Mouse (Mus musculus) stomach, embryonic 16.5 days (tissue): Measurements from ENCODE around the gene Ssr1. TPM values are rescaled to one million over a fixed set of nuclear protein-coding genes. Genes with fewer than 3 reads are reported as not detected.

Source experiments
- ATAC-seq: fragments of 200-750 bp; cut with Nextera tagmentation; 2 replicates; pipeline ENCODE4 v1.8.0; 2017; ENCODE audit warnings: moderate number of reproducible peaks, moderate TSS enrichment; ENCODE audit not compliant: insufficient read depth, low FRiP score
- H3K27ac ChIP-seq: fragments of 300-500 bp; sonication (generic); 2 replicates; pipeline ENCODE4 v1.5.1; 2014; ENCODE audit warnings: low read length
- H3K27me3 ChIP-seq: fragments of 300-500 bp; sonication (generic); 2 replicates; pipeline ENCODE4 v1.6.1; 2014; ENCODE audit warnings: low read length, control low read depth, mixed read lengths; ENCODE audit not compliant: control insufficient read depth, insufficient read depth
- H3K36me3 ChIP-seq: fragments of 300-500 bp; sonication (generic); 2 replicates; pipeline ENCODE4 v1.6.1; 2014; ENCODE audit warnings: low read length; ENCODE audit not compliant: control insufficient read depth, insufficient read depth
- H3K4me1 ChIP-seq: fragments of 300-500 bp; sonication (generic); 2 replicates; pipeline ENCODE4 v1.6.1; 2014; ENCODE audit warnings: low read length, control low read depth, mixed read lengths; ENCODE audit not compliant: control insufficient read depth, insufficient read depth
- H3K4me2 ChIP-seq: fragments of 300-500 bp; sonication (generic); 2 replicates; pipeline ENCODE4 v1.6.1; 2014; ENCODE audit warnings: low read depth, low read length, mixed read lengths
- H3K4me3 ChIP-seq: fragments of 300-500 bp; sonication (generic); replicated peaks from 2 replicates; pipeline ENCODE4 v1.5.1; 2014; ENCODE audit warnings: mild to moderate bottlenecking, low read length
- H3K9ac ChIP-seq: fragments of 300-500 bp; sonication (generic); 2 replicates; pipeline ENCODE4 v1.6.1; 2014; ENCODE audit warnings: low read length
- H3K9me3 ChIP-seq: fragments of 300-500 bp; sonication (generic); replicated peaks from 2 replicates; pipeline ENCODE4 v1.6.1; 2016; ENCODE audit warnings: low read length, control low read depth; ENCODE audit not compliant: control insufficient read depth
- WGBS: fragments of 180-500 bp; shearing (Covaris S2); extraction: QIAGEN DNeasy Blood & Tissue Kit; methylation state at CpG from one replicate; pipeline ENCODE4 v1.1.7; 2014; 5-methylcytosine and 5-hydroxymethylcytosine counted together
- polyA plus RNA-seq: library from polyadenylated mRNA; unstranded; fragments of >200 nt; fragmentation: Nextera tagmentation; extraction: Ambion mirVana; gene quantifications from 2 replicates; pipeline ENCODE4 v1.2.1, GENCODE M21; 2015

Ssr1 gene
- polyA plus RNA-seq, 1 experiment from 2014 or later: 145 TPM

GRCm38 (mm10) chr13:37962541-37962940 lies 31.5 kb downstream of the Ssr1 start:
- 69% methylated on average over 9 of the region's 9 CpGs for WGBS
- no peak overlapping the region for H3K27ac ChIP-seq

GRCm38 (mm10) chr13:37959936-37960335 lies 34.1 kb downstream of the Ssr1 start:
- WGBS: 83% methylated on average over 7 of the region's 7 CpGs
- Histone ChIP-seq H3K9me3 (peaks cover 11% of the 10 kb centered on the region; the same call in 1 of the 2 replicates), H3K4me3 (no peak overlapping the region), H3K27ac (no peak overlapping the region), H3K9ac (no peak overlapping the region), H3K27me3 (no peaks in the 10 kb centered on the region), H3K4me1 (no peaks in the 10 kb centered on the region; the same call in 1 of the 2 replicates), H3K36me3 (no peaks in the 10 kb centered on the region; the same call in 1 of the 2 replicates), H3K4me2 (no peak overlapping the region)
- ATAC-seq: no peak

More at GRCm38 (mm10) chr13:37962541-37962940, 31.5 kb downstream of the Ssr1 start:
- Histone ChIP-seq H3K4me1 (peaks cover 15% of the 10 kb centered on the region), H3K9me3 (peaks cover 11% of the 10 kb centered on the region; the same call in 1 of the 2 replicates), H3K4me2 (no peak overlapping the region), H3K27me3 (no peaks in the 10 kb centered on the region), H3K4me3 (no peak overlapping the region), H3K9ac (no peak overlapping the region), H3K36me3 (no peaks in the 10 kb centered on the region; the same call in 1 of the 2 replicates)
- ATAC-seq: no peak

- Histone ChIP-seq H3K4me3 (no peak overlapping the region), H3K9ac (no peak overlapping the region), H3K27me3 (no peaks in the 10 kb centered on the region), H3K4me1 (no peaks in the 10 kb centered on the region), H3K4me2 (no peak overlapping the region), H3K9me3 (peaks cover 11% of the 10 kb centered on the region; the same call in 1 of the 2 replicates), H3K27ac (no peak overlapping the region), H3K36me3 (no peaks in the 10 kb centered on the region; the same call in 1 of the 2 replicates)
- no peak for ATAC-seq
- WGBS: 79% methylated on average over 15 of the region's 15 CpGs
These were observed 34.6 kb downstream of the Ssr1 start for GRCm38 (mm10) chr13:37959239-37959907.

- 85% methylated on average over 18 of the region's 18 CpGs for WGBS
- Histone ChIP-seq H3K4me1 (no peaks in the 10 kb centered on the region), H3K36me3 (no peaks in the 10 kb centered on the region; the same call in 1 of the 2 replicates), H3K9ac (no peak overlapping the region), H3K4me3 (no peak overlapping the region), H3K9me3 (peaks cover 11% of the 10 kb centered on the region; the same call in 1 of the 2 replicates), H3K27me3 (no peaks in the 10 kb centered on the region), H3K4me2 (no peak overlapping the region), H3K27ac (no peak overlapping the region)
- no peak; the same call in 1 of the 2 replicates for ATAC-seq
These were observed 35.3 kb downstream of the Ssr1 start for GRCm38 (mm10) chr13:37958498-37959238.

GRCm38 (mm10) chr13:37954318-37954717 lies 39.7 kb downstream of the Ssr1 start:
- H3K4me1 ChIP-seq: no peaks in the 10 kb centered on the region
- no peak overlapping the region for H3K9ac ChIP-seq
- H3K4me2 ChIP-seq: no peak overlapping the region
- no peak overlapping the region for H3K27ac ChIP-seq
- ATAC-seq: no peak
- no peaks in the 10 kb centered on the region for H3K27me3 ChIP-seq
- no peak overlapping the region for H3K4me3 ChIP-seq
- peaks cover 7% of the 10 kb centered on the region; the same call in 1 of the 2 replicates for H3K36me3 ChIP-seq
- H3K9me3 ChIP-seq: peaks cover 11% of the 10 kb centered on the region; the same call in 1 of the 2 replicates
- 87% methylated on average over 1 of the region's 1 CpGs for WGBS

- Histone ChIP-seq H3K9ac (no peak overlapping the region), H3K4me1 (no peaks in the 10 kb centered on the region), H3K9me3 (peaks cover under 1% of the 10 kb centered on the region; the same call in 1 of the 2 replicates), H3K36me3 (peaks cover 14% of the 10 kb centered on the region; the same call in 1 of the 2 replicates), H3K27me3 (no peaks in the 10 kb centered on the region), H3K4me2 (no peak overlapping the region), H3K4me3 (no peak overlapping the region), H3K27ac (no peak overlapping the region)
- 86% methylated on average over 6 of the region's 6 CpGs for WGBS
- ATAC-seq: no peak
These were observed 41.0 kb downstream of the Ssr1 start for GRCm38 (mm10) chr13:37952981-37953380.

GRCm38 (mm10) chr13:37946734-37947133 lies 47.3 kb downstream of the Ssr1 start:
- H3K36me3 ChIP-seq: peaks cover 23% of the 10 kb centered on the region; the same call in 1 of the 2 replicates

GRCm38 (mm10) chr13:37945392-37945791 lies 48.6 kb downstream of the Ssr1 start:
- Histone ChIP-seq H3K9me3 (no peaks in the 10 kb centered on the region), H3K4me1 (peaks cover 24% of the 10 kb centered on the region), H3K4me2 (no peak overlapping the region), H3K27me3 (no peaks in the 10 kb centered on the region), H3K36me3 (peaks cover 20% of the 10 kb centered on the region; the same call in 1 of the 2 replicates), H3K9ac (no peak overlapping the region), H3K4me3 (no peak overlapping the region), H3K27ac (no peak overlapping the region)
- 81% methylated on average over 8 of the region's 8 CpGs for WGBS
- no peak for ATAC-seq

More at GRCm38 (mm10) chr13:37946734-37947133, 47.3 kb downstream of the Ssr1 start:
- Histone ChIP-seq H3K27ac (no peak overlapping the region), H3K27me3 (no peaks in the 10 kb centered on the region), H3K4me1 (peaks cover 15% of the 10 kb centered on the region), H3K4me3 (no peak overlapping the region), H3K4me2 (no peak overlapping the region), H3K9ac (no peak overlapping the region), H3K9me3 (no peaks in the 10 kb centered on the region)
- WGBS: 16% methylated on average over 6 of the region's 6 CpGs
- ATAC-seq: no peak

- Histone ChIP-seq H3K4me1 (peaks cover 29% of the 10 kb centered on the region), H3K9ac (no peak overlapping the region), H3K36me3 (peaks cover 17% of the 10 kb centered on the region; the same call in 1 of the 2 replicates), H3K27ac (no peak overlapping the region), H3K4me3 (no peak overlapping the region), H3K27me3 (no peaks in the 10 kb centered on the region), H3K9me3 (no peaks in the 10 kb centered on the region), H3K4me2 (no peak overlapping the region)
- no peak for ATAC-seq
- 74% methylated on average over 1 of the region's 1 CpGs for WGBS
These were observed 49.7 kb downstream of the Ssr1 start for GRCm38 (mm10) chr13:37944306-37944705.
